Mouse (Mus musculus) gastrocnemius, adult 2 months (tissue): Measurements from ENCODE around the gene Btbd18. TPM values are rescaled to one million over a fixed set of nuclear protein-coding genes. Genes with fewer than 3 reads are reported as not detected.
A peak's percentile ranks its signal among the peaks of the same experiment; 100 is the strongest.

ENCODE experiments used
- DNase-seq: peaks from one replicate; pipeline ENCODE4 v3.0.0; 2022
- H3K27ac ChIP-seq: fragments of 200-600 bp; 2 replicates; pipeline ENCODE4 v1.8.1; 2022; ENCODE audit warnings: mild to moderate bottlenecking
- H3K4me3 ChIP-seq: fragments of 200-600 bp; 2 replicates; pipeline ENCODE4 v1.8.1; 2022; ENCODE audit warnings: mild to moderate bottlenecking, moderate library complexity
- CTCF ChIP-seq: fragments of 200-600 bp; IDR thresholded peaks from 2 replicates; pipeline ENCODE4 v1.8.1; 2022; ENCODE audit warnings: antibody characterized with exemption, mild to moderate bottlenecking, moderate library complexity
- intact Hi-C: fragments of 180-260 bp; cut with DNase I; formaldehyde crosslinking; loops from one replicate; pipeline ENCODE4 v1.15.1; 2025
- long read RNA-seq, 2 experiments: library from polyadenylated mRNA; stranded (forward); transcript quantifications; one replicate each; pipeline ENCODE4 v2.0.0; 2021
- total RNA-seq, 2 experiments: library from RNA; stranded (reverse); gene quantifications; 2 replicates each; pipeline ENCODE4 v1.2.3; 2021

The Btbd18 gene
- not detected for total RNA-seq
- long read RNA-seq, experiment 1, result 0 reads
- long read RNA-seq, experiment 2, result 0 reads

DNA sequence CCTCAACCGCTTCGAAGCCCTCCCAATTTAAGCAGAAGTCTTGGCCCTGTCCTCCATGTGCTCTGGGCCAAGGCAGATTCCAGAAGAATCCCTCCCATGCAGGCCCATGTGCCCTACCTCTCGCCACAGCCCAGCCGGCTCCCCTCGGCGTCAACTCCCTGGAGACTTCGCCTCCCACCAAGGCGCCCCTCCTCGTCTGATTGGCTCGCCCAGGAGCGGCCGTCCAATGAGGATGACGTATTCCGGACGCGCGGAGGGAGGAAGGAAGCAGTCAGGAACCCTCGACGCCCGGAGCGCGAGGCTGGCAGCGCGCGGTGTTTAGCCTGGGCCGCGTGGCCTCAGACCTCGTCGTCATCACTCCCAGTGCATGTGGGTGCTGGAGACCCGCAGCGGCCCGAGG, at the start of gene Btbd18:
Btbd18 (plus strand) TSS at position 274 of the 400 bp plus-strand sequence.
- no peak for DNase-seq
- intact Hi-C loops, result no loop called here

DNA sequence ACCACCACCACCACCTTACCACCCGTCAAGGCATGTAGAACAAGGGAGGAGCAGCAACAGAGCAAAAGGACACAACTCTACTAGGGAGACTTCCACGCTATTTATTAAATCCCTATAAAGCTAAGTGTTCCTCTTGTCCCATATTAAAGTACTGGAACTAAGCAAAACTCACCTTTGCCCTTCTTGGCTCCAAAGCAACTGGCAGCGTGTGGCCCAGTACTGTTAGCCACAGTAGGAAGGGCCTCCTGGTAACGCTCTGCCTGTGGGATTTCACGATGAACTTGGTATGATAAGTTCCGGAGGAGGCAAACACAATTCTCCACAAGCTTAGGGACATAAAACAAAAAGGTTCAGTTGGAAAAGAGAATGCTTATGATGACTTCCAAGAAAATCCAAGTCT, 46.1 kb upstream of the Btbd18 start:
- DNase-seq, result no peak
- TF ChIP-seq CTCF, result no peak
- Histone ChIP-seq H3K27ac (no peak overlapping the region), H3K4me3 (no peak overlapping the region)
- intact Hi-C loops, result no loop called here

More for the DNA sequence above, at the start of gene Btbd18:
- TF ChIP-seq CTCF, result no peak
- Histone ChIP-seq H3K27ac (no peak within 1 kb of the TSS), H3K4me3 (no peak within 1 kb of the TSS)

DNA sequence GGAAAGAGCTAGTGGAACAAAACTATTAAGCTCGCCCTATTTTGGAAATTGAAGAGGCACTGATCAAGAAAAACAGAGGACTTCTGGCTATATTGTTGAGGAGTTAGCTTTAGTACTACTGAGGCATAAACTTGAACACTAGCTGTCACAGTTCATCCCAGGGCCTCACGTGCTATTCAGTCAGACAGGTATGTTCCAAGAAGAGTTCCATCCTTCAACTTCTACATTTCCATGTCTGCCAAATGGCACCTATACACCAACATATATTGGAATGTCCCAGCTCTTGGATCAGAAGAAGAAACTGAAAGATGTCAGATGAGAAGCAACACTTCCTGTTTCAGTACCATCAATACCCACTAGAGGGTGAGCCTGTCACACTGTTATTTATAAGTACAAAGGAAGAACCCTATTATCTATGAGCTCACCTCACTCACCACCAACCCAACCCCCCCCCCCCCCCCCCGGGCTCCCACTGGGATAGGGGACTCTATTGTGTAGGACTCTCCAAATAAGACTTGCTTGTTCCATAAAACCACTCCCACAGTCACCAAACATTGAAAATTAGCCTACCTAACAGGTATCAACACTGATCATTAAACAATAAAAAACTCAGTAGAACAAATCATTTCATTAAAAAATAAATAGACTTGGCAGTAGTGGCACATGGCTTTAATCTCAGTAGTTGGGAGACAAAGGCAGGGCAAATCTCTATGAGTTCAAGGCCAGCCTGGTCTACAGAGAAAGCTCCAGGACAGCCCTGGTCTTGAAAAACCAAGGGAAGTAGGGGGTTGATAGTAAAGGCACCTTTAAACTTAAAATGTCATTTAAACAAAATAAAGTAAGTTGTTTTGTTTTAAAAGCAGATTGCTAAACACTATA, 41.0 kb upstream of the Btbd18 start:
- Histone ChIP-seq H3K4me3 (no peak overlapping the region), H3K27ac (peak overlapping the region; percentile 68)
- TF ChIP-seq CTCF, result peak; percentile 85
- intact Hi-C loops, result loop anchor here (2.0 kb wide), 1 partner anchor 43 kb away; no protein-coding TSS in a partner anchor
- DNase-seq, result no peak

DNA sequence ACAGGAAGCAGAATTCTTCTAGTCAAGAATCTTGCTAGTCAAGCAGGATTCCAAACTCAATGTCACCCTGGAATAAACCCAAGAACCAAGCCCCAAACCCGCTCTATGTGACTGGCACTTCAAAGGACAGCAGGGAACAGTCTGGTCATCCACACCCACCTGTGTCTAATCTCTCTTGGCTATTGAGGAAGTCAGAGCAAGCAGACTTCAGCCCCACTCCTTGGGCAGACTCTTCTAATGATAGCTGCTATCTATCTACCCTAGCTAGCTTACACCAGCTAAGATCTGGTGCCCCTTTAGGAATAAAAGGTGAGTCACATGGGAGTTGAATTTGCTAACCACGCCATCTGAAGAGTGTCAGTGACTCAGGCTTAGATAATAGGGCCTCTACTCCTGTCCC, 40.0 kb upstream of the Btbd18 start:
- no peak for TF ChIP-seq CTCF
- Histone ChIP-seq H3K4me3 (no peak overlapping the region), H3K27ac (peak overlapping the region; percentile 68)
- intact Hi-C loops, result loop anchor here (2.0 kb wide), 1 partner anchor 42 kb away; no protein-coding TSS in a partner anchor
- DNase-seq, result no peak

DNA sequence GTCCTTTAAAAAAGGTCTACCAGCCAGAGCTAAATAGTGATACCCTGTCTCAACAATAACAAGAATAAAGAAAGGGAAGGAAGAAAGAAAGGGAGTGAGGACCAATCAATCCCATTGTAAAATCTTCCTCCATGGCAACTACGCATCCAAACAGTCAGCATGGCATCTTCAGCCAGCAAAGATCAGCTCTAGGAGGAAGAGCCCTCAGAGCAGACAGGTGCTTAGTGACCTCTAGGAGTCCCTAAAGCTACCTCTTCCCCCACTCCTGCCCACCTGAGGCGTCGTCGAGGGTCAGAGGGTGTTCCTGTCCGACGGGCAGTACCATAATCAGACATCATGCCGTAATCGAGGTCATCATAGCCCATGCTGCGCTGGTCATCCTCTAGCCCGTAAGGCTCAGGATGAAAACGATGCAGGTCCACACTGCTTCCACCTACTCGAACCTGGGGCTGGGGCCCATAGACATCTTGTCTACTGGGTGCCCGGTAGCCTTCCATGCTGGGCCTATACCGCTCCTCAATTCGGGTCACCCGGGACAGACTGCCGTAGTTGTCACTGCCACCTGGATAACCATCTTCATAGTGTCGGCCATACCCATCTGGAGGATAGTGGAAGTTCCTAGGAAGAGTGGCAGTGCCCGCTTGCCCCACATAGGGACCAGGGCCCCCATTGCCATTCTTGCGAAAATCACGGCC, 39.1 kb upstream of the Btbd18 start:
- Histone ChIP-seq H3K27ac (no peak overlapping the region; the same call in 1 of the 2 replicates), H3K4me3 (no peak overlapping the region)
- no peak for TF ChIP-seq CTCF
- no peak for DNase-seq
- intact Hi-C loops, result loop anchor here (2.0 kb wide), 2 partner anchors 31 to 41 kb away; partner anchors contain the start of gene Ctnnd1

DNA sequence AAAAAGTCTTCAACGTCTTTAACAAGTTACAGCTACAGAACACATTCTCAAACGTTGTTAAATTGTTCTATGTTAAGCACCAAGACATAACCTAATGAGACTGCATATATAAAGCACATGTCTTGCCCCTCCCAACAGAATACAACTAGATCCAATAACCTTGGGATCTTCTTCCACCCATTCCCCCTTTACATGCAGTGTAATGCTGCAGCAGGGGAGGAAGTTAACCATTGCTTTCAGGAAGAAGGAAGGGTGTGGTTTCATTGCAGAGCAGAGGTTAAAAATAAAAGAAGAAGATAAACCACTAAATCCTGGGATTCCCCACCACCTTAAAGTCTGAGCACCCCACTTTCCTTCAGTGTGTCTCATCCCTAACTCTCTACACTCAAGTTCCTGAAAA, 36.2 kb upstream of the Btbd18 start:
- Histone ChIP-seq H3K27ac (peak overlapping the region; percentile 66), H3K4me3 (peak overlapping the region; percentile 35)
- no peak for TF ChIP-seq CTCF
- intact Hi-C loops, result no loop called here
- no peak for DNase-seq

DNA sequence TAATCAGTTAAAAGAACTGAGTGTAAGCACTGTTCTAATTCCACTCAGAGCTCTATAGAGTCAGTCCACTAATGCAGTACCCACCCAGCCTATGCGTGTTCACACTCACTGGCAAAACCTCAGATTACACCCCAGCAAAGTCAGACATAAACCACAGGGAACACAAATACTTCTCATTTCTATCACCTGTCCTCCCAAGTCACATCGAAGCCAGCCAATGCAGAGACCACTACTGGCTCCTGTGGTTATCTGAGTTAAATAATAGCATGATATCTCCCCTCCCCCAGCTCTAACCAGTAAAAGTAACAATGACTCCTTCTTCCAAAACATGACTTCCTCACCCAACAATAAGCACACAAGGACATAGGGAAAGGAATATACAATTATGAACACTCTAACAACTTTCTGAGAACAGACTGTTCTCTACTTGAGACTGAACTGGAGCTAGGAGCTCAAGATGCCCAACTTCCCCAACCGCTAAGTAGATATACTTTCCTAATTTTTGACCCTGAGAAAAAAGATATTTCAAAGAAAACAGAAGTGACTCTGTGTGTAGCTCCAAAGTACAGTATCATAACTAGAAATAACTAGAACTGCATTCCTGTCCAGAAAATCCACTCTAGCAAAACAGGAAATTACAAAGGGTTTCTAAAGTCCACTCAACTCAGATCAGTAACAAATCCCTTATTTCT, 35.3 kb upstream of the Btbd18 start:
- no peak for DNase-seq
- Histone ChIP-seq H3K4me3 (peak overlapping the region; percentile 35), H3K27ac (peak overlapping the region; percentile 66)
- intact Hi-C loops, result no loop called here
- TF ChIP-seq CTCF, result no peak

DNA sequence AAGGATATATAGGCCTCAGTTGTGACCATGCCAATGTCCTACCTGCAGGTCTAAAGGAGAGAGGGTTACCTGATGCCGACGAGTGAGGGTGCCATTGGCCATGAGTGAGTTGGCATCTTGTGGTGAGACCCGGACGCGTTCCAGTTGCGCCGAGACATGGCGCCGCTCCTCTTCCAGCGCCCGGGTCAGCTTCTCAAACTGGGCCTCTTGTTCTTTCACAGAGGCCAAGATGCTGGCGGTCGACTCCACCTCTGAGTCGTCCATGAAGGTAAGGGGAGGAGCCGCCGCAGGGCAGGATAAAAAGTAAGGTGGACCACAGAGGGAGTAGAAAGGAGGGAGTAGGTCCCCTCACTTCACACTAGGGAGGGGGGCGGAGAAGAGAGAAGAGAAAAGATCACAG, 34.7 kb upstream of the Btbd18 start:
- intact Hi-C loops, result no loop called here
- no peak for DNase-seq
- H3K27ac ChIP-seq, result 0 out of 2 replicates have a peak overlapping the region, but pooled peaks have one; percentile 66
- TF ChIP-seq CTCF, result no peak
- no peak overlapping the region for H3K4me3 ChIP-seq

DNA sequence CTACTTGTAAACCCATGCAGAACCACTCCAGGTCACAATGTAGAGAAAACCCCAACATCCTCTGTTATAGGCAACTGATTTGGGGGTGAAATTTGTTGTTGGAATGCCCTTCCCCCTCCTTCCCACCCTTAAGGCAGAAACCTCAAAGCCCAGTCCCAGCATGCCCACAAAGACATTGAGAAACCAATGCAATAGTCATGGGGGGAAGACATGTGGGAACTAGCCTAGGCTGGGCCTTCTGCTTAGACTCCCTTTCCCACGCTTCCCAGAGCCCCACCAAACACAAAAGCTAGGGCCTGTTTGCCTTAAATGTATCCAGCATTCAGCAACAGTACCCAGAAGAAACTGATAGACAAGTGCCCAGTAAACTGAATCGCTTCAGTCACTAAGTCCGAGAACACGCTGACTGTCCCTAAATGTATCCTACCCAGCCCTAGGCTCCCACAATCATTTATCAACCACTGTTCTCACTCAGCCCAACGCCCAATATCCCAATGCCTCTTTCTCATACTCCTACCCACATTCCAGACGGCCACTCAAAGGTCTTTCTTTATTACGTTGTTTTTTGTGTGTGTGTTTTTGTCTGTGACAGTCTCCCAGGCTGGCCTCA, 32.4 kb upstream of the Btbd18 start:
- DNase-seq, result no peak
- peak overlapping the region; percentile 32; the same call in 1 of the 2 replicates for H3K27ac ChIP-seq
- intact Hi-C loops, result no loop called here
- no peak overlapping the region for H3K4me3 ChIP-seq
- no peak for TF ChIP-seq CTCF

DNA sequence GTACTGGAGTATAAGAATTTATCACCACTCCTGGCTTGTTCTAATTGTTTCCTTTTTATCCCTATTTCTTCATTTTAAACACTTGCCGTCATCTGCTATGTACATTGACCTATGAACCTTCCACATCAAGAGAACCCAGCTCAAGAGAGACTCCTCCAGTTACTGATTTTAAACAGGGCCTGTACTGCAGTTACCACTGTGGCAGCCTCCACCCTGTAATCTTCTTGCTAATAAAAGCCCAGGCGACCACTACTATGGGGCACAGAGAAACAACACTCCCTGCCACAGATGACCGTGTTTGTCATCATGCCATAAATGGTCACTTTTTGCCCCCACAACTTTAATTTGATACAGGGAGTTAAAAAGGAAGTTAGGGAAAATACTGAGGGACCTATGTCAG, 31.8 kb upstream of the Btbd18 start:
- H3K27ac ChIP-seq, result peak overlapping the region; percentile 32; the same call in 1 of the 2 replicates
- TF ChIP-seq CTCF, result no peak

DNA sequence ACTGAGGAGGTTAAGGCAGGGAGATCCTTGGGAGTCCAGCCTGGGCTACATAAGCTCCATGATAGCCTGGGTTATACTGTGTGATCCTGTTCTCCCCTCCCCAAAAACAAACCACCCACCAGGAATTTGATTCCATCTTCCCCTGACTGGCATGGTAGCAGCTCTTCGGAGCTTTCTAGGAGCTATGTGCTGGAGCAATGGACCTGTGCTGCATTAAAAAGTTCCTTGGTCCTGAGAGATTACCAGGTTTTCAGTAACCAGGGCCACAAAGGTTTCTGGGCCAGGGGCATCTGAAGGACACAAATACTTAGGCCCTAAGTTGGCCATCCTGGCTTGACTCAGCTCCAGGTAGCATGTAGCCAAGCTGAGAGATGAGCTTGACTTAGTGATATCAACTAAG, 26.9 kb upstream of the Btbd18 start:
- intact Hi-C loops, result no loop called here
- TF ChIP-seq CTCF, result no peak
- Histone ChIP-seq H3K4me3 (no peak overlapping the region), H3K27ac (peak overlapping the region; percentile 90)
- DNase-seq, result no peak

More for the DNA sequence above, 31.8 kb upstream of the Btbd18 start:
- no peak overlapping the region for H3K4me3 ChIP-seq
- intact Hi-C loops, result no loop called here
- DNase-seq, result no peak

DNA sequence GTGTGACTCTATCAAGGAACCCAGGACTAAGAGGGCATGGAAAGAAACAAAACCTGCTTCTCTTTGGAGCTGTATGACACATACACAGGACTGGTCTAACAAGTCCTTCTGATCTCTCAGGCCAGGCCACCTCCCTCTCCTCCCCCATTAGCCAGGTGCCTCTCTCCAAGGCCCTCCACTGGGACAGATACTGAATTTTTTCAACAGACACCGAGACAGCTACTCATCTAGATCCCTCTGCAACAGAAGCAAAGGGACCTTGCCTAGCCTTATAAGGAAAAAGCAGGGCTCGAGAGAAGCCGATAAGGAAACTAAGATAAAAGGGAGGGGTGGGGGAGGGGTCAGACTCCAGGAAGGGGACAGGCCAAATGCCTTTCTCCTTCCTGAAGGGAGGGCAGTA, 25.9 kb upstream of the Btbd18 start:
- H3K27ac ChIP-seq, result peak overlapping the region; percentile 90
- DNase-seq, result no peak
- intact Hi-C loops, result no loop called here

More for the DNA sequence above, 25.9 kb upstream of the Btbd18 start:
- no peak for TF ChIP-seq CTCF
- H3K4me3 ChIP-seq, result peak overlapping the region; percentile 19
